Mouse (Mus musculus): ENCODE data around the gene Atp10a. TPM values are rescaled to one million over a fixed set of nuclear protein-coding genes. Genes with fewer than 3 reads are reported as not detected.

Gene Atp10a
- polyA plus RNA-seq, 1 experiment from 2014 or later, result 1.1 TPM

- H3K36me3 ChIP-seq, result no peaks in the 10 kb centered on the region
- 95% methylated on average over 3 of the region's 3 CpGs for WGBS
- H3K9me3 ChIP-seq, result no peaks in the 10 kb centered on the region
- ATAC-seq (ENCODE audit: low FRiP score, low read depth), result no peak
- H3K4me2 ChIP-seq, result no peak overlapping the region
- no peaks in the 10 kb centered on the region for H3K4me1 ChIP-seq (replicated peaks)
- no peak overlapping the region for H3K4me3 ChIP-seq
- no peaks in the 10 kb centered on the region for H3K27me3 ChIP-seq
- no peak overlapping the region for H3K9ac ChIP-seq
- no peak overlapping the region for H3K27ac ChIP-seq (replicated peaks)
Measured at GRCm38 (mm10) chr7:58716626-58717025, 60.7 kb downstream of the Atp10a start.

- Histone ChIP-seq H3K27me3 (no peaks in the 10 kb centered on the region), H3K4me2 (no peak overlapping the region), H3K9me3 (no peaks in the 10 kb centered on the region), H3K4me1 (replicated peaks) (no peaks in the 10 kb centered on the region), H3K36me3 (no peaks in the 10 kb centered on the region), H3K27ac (replicated peaks) (no peak overlapping the region), H3K9ac (no peak overlapping the region), H3K4me3 (no peak overlapping the region)
- no peak for ATAC-seq (ENCODE audit: low FRiP score, low read depth)
- 81% methylated on average over 2 of the region's 2 CpGs for WGBS
Measured at GRCm38 (mm10) chr7:58718556-58718955, 62.6 kb downstream of the Atp10a start.

GRCm38 (mm10) chr7:58719218-58719938 lies 63.4 kb downstream of the Atp10a start:
- 62% methylated on average over 4 of the region's 4 CpGs for WGBS
- Histone ChIP-seq H3K4me2 (no peak overlapping the region), H3K27me3 (no peaks in the 10 kb centered on the region), H3K4me3 (no peak overlapping the region), H3K36me3 (no peaks in the 10 kb centered on the region), H3K4me1 (replicated peaks) (no peaks in the 10 kb centered on the region), H3K27ac (replicated peaks) (no peak overlapping the region), H3K9me3 (no peaks in the 10 kb centered on the region), H3K9ac (no peak overlapping the region)
- ATAC-seq (ENCODE audit: low FRiP score, low read depth), result no peak

- no peaks in the 10 kb centered on the region for H3K36me3 ChIP-seq
- WGBS, result 100% methylated on average over 1 of the region's 1 CpGs
- H3K4me1 ChIP-seq (replicated peaks), result no peaks in the 10 kb centered on the region
- H3K4me3 ChIP-seq, result no peak overlapping the region
- H3K27me3 ChIP-seq, result no peaks in the 10 kb centered on the region
- no peak overlapping the region for H3K9ac ChIP-seq
- no peak overlapping the region for H3K27ac ChIP-seq (replicated peaks)
- no peak overlapping the region for H3K4me2 ChIP-seq
- H3K9me3 ChIP-seq, result no peaks in the 10 kb centered on the region
- no peak for ATAC-seq (ENCODE audit: low FRiP score, low read depth)
Measured at GRCm38 (mm10) chr7:58722250-58722649, 66.3 kb downstream of the Atp10a start.

GRCm38 (mm10) chr7:58730201-58730600 lies 74.2 kb downstream of the Atp10a start:
- no peak for ATAC-seq (ENCODE audit: low FRiP score, low read depth)
- no peak overlapping the region for H3K27ac ChIP-seq (replicated peaks)
- H3K4me1 ChIP-seq (replicated peaks), result no peaks in the 10 kb centered on the region
- no peaks in the 10 kb centered on the region for H3K9me3 ChIP-seq
- H3K4me2 ChIP-seq, result no peak overlapping the region
- no peaks in the 10 kb centered on the region for H3K27me3 ChIP-seq
- WGBS, result 64% methylated on average over 8 of the region's 8 CpGs
- H3K9ac ChIP-seq, result no peak overlapping the region
- H3K36me3 ChIP-seq, result no peaks in the 10 kb centered on the region
- no peak overlapping the region for H3K4me3 ChIP-seq

- WGBS, result 97% methylated on average over 1 of the region's 1 CpGs
- no peaks in the 10 kb centered on the region for H3K4me1 ChIP-seq (replicated peaks)
- no peak overlapping the region for H3K9ac ChIP-seq
- no peaks in the 10 kb centered on the region for H3K36me3 ChIP-seq
- no peak overlapping the region for H3K4me3 ChIP-seq
- no peak overlapping the region for H3K4me2 ChIP-seq
- H3K9me3 ChIP-seq, result no peaks in the 10 kb centered on the region
- no peak overlapping the region for H3K27ac ChIP-seq (replicated peaks)
- no peaks in the 10 kb centered on the region for H3K27me3 ChIP-seq
- no peak for ATAC-seq (ENCODE audit: low FRiP score, low read depth)
Measured at GRCm38 (mm10) chr7:58730831-58731230, 74.9 kb downstream of the Atp10a start.

GRCm38 (mm10) chr7:58732406-58732805 lies 76.4 kb downstream of the Atp10a start:
- Histone ChIP-seq H3K27ac (replicated peaks) (no peak overlapping the region), H3K4me2 (no peak overlapping the region), H3K9me3 (no peaks in the 10 kb centered on the region), H3K9ac (no peak overlapping the region), H3K36me3 (no peaks in the 10 kb centered on the region), H3K4me1 (replicated peaks) (no peaks in the 10 kb centered on the region), H3K4me3 (no peak overlapping the region), H3K27me3 (no peaks in the 10 kb centered on the region)
- WGBS, result 75% methylated on average over 6 of the region's 6 CpGs
- no peak for ATAC-seq (ENCODE audit: low FRiP score, low read depth)

- Histone ChIP-seq H3K27me3 (no peaks in the 10 kb centered on the region), H3K36me3 (no peaks in the 10 kb centered on the region), H3K4me3 (no peak overlapping the region), H3K4me1 (replicated peaks) (no peaks in the 10 kb centered on the region), H3K9me3 (no peaks in the 10 kb centered on the region), H3K27ac (replicated peaks) (no peak overlapping the region), H3K4me2 (no peak overlapping the region), H3K9ac (no peak overlapping the region)
- 77% methylated on average over 6 of the region's 6 CpGs for WGBS
- no peak for ATAC-seq (ENCODE audit: low FRiP score, low read depth)
Measured at GRCm38 (mm10) chr7:58733490-58733901, 77.5 kb downstream of the Atp10a start.

- no peaks in the 10 kb centered on the region for H3K4me1 ChIP-seq (replicated peaks)
- H3K36me3 ChIP-seq, result no peaks in the 10 kb centered on the region
- WGBS, result 94% methylated on average over 3 of the region's 3 CpGs
- no peak overlapping the region for H3K4me2 ChIP-seq
- no peak for ATAC-seq (ENCODE audit: low FRiP score, low read depth)
- no peak overlapping the region for H3K9ac ChIP-seq
- no peaks in the 10 kb centered on the region for H3K27me3 ChIP-seq
- no peaks in the 10 kb centered on the region for H3K9me3 ChIP-seq
- no peak overlapping the region for H3K27ac ChIP-seq (replicated peaks)
- no peak overlapping the region for H3K4me3 ChIP-seq
Measured at GRCm38 (mm10) chr7:58736841-58737547, 81.0 kb downstream of the Atp10a start.

- 93% methylated on average over 13 of the region's 13 CpGs for WGBS
- Histone ChIP-seq H3K9ac (no peak overlapping the region), H3K4me3 (no peak overlapping the region), H3K36me3 (no peaks in the 10 kb centered on the region), H3K27ac (replicated peaks) (no peak overlapping the region), H3K9me3 (no peaks in the 10 kb centered on the region), H3K27me3 (no peaks in the 10 kb centered on the region), H3K4me2 (no peak overlapping the region), H3K4me1 (replicated peaks) (no peaks in the 10 kb centered on the region)
- ATAC-seq (ENCODE audit: low FRiP score, low read depth), result no peak
Measured at GRCm38 (mm10) chr7:58740196-58740595, 84.2 kb downstream of the Atp10a start.

GRCm38 (mm10) chr7:58740842-58741241 lies 84.9 kb downstream of the Atp10a start:
- no peak overlapping the region for H3K9ac ChIP-seq
- H3K36me3 ChIP-seq, result no peaks in the 10 kb centered on the region
- ATAC-seq (ENCODE audit: low FRiP score, low read depth), result no peak
- 91% methylated on average over 4 of the region's 4 CpGs for WGBS
- H3K27ac ChIP-seq (replicated peaks), result no peak overlapping the region
- no peaks in the 10 kb centered on the region for H3K4me1 ChIP-seq (replicated peaks)
- H3K9me3 ChIP-seq, result no peaks in the 10 kb centered on the region
- no peaks in the 10 kb centered on the region for H3K27me3 ChIP-seq
- H3K4me3 ChIP-seq, result no peak overlapping the region
- no peak overlapping the region for H3K4me2 ChIP-seq

GRCm38 (mm10) chr7:58742009-58742408 lies 86.0 kb downstream of the Atp10a start:
- Histone ChIP-seq H3K9ac (no peak overlapping the region), H3K4me3 (no peak overlapping the region), H3K4me2 (no peak overlapping the region), H3K9me3 (no peaks in the 10 kb centered on the region), H3K27ac (replicated peaks) (no peak overlapping the region), H3K27me3 (no peaks in the 10 kb centered on the region), H3K4me1 (replicated peaks) (no peaks in the 10 kb centered on the region), H3K36me3 (no peaks in the 10 kb centered on the region)
- 82% methylated on average over 4 of the region's 4 CpGs for WGBS
- no peak for ATAC-seq (ENCODE audit: low FRiP score, low read depth)

Data from hindbrain, embryonic 15.5 days (tissue).